Mouse (Mus musculus): ENCODE measurements at regions not wholly inside any gene's neighbourhood (a gene's known extent, or its start where the extent isn't known, plus 50 kb on each side); places are given as distances from the start of the nearest gene placed in this dataset.
A peak's percentile ranks its signal among the peaks of the same experiment; 100 is the strongest.
"Not testable (repeated sequence)": the region's sequence is repeated elsewhere in the genome, so short reads cannot be mapped to it uniquely, and the experiment has no call there.

GRCm38 (mm10) chr2:63580489-63581139 is 396.5 kb upstream of the Kcnh7 start:
- DNase-seq (ENCODE audit: low spot score in 2 of 2), result no peak

- no peak for DNase-seq (ENCODE audit: low spot score in 2 of 2)
Observed at GRCm38 (mm10) chr2:63575172-63575571, 391.1 kb upstream of the Kcnh7 start.

GRCm38 (mm10) chr2:63574008-63574703 is 390.1 kb upstream of the Kcnh7 start:
- DNase-seq (ENCODE audit: low spot score in 2 of 2), result no peak

- no peak for DNase-seq (ENCODE audit: low spot score in 2 of 2)
Observed at GRCm38 (mm10) chr2:63573015-63573807, 389.1 kb upstream of the Kcnh7 start.

DNA sequence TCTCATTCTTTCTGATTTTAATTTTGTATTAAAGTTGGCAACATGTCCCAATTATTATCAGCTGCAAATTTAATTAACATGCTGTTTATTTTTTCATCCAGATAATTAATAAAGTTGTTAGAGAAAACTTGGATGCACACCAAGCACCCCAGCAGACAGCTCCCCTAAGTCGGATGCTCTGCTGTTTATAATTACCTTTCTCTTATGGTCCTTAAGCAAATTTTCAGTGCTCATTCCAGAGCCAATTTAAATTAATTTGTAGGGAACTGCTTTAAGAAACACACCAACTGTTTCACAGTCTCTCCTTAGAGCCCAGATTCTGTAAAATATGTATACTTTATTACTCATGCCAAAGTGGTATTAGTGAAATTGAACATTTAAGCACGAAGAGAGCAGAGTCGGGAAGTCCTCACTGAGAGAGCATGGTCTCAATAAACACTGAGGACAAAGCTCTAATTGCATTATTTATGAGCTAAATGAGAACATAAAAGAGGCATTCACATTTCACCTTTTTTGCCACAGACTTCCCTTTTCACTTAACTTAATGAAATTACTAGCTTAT is 372.9 kb upstream of the Kcnh7 start:
- no peak for DNase-seq (ENCODE audit: low spot score in 2 of 2)

GRCm38 (mm10) chr2:63541836-63542235 is 357.7 kb upstream of the Kcnh7 start:
- DNase-seq (ENCODE audit: low spot score in 2 of 2), result not testable (repeated sequence)

- DNase-seq (ENCODE audit: low spot score in 2 of 2), result no peak
Observed at GRCm38 (mm10) chr2:63518534-63518933, 334.4 kb upstream of the Kcnh7 start.

- DNase-seq (ENCODE audit: low spot score in 2 of 2), result no peak
Observed at GRCm38 (mm10) chr2:63513554-63514226, 329.6 kb upstream of the Kcnh7 start.

DNA sequence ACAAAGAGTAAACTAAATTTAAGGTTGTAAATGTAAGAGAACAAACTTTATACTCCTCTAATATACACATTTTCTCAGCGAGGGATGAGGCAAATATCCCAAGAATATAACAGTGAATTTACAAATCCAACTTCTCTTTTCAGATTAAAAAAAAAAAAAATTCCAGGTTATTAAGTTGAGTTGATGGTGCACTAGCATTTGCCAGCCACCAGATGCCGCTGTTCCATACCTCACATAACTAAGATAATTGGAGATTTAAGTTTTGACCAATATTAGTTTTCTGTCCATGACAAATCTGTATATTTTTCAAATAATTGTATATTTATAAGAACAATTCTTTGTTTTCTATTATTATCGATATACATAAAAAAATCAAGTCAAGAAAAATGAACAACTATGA is 319.9 kb upstream of the Kcnh7 start:
- peak in 1 of 2 experiments; percentile 13 for DNase-seq (ENCODE audit: low spot score in 2 of 2)

DNA sequence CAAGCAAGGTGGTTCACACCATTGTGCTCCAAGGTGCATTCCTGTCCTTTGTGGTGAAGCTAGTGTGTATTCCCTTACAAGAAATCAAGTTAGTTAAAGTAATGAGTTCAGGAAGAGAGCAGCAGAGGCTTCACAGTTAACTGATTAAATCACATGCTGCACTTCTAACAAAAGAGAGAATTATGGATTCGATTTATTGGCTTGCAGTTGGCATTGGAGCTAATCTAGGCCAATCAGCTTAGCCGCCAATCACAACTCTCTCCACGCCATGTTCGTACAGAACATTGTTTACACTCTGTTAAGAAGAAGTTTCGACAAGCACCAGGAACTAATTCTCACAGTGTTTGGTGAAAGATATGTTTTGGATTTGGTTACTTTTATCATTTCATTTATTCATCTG is 292.3 kb upstream of the Kcnh7 start:
- DNase-seq (ENCODE audit: low spot score in 2 of 2), result no peak

GRCm38 (mm10) chr2:63475255-63475654 is 291.2 kb upstream of the Kcnh7 start:
- no peak for DNase-seq (ENCODE audit: low spot score in 2 of 2)

GRCm38 (mm10) chr2:63473699-63474098 is 289.6 kb upstream of the Kcnh7 start:
- DNase-seq (ENCODE audit: low spot score in 2 of 2), result no peak

DNA sequence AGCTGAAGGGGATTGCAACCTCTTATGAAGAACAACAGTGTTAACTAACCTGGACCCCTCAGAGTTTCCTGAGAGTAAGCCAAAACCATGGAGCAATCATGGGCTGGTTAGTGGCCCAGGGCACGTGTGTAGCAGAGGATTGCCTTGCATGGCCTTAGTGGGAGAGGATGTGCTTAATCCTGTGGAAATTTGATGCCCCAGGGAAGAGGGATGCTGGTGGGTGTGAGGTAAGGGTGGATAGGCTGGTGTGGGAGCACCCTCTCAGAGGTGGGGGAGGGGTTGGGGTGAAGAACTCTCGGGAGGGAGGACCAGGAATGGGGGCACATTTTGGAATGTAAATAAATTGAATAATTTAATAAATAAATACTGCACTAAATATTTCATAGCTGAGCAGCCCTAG is 288.2 kb upstream of the Kcnh7 start:
- no peak for DNase-seq (ENCODE audit: low spot score in 2 of 2)

GRCm38 (mm10) chr2:63459112-63459511 is 275.0 kb upstream of the Kcnh7 start:
- no peak for DNase-seq (ENCODE audit: low spot score in 2 of 2)

DNA sequence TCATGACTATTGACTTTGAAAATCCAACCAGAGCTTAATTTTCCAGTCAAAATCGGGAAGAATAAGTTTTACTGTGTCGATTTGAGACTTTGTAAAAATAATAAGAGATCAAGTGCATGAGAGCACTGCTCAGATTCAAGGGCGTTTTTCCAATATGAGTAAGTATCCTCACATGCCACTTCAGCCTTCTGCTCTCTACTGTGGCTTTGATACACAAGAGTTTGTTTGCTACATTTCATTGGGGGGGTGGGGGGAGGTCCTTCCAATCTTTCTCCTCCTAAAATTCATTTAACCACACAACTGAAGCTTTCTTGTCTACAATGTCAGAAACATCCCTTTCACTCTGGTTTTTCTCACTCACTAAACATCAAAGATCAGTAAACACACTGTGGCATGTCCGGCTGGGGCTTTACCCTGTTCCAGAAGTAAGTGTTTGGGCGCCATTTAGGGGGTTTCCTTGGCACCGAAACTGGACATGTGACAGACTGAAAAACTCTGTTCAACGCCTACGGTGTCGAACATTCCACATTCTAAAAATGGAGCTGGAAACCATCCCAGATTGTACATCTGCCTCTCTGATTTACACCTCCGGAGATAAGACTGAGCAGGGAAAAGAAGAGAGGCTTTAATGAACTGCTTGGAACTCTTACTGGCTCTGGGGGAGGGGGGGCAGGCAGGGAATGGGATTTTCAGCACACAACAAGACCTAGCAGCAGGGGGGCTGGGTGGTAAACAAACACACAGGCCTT is 270.4 kb upstream of the Kcnh7 start:
- no peak for DNase-seq (ENCODE audit: low spot score in 2 of 2)

DNA sequence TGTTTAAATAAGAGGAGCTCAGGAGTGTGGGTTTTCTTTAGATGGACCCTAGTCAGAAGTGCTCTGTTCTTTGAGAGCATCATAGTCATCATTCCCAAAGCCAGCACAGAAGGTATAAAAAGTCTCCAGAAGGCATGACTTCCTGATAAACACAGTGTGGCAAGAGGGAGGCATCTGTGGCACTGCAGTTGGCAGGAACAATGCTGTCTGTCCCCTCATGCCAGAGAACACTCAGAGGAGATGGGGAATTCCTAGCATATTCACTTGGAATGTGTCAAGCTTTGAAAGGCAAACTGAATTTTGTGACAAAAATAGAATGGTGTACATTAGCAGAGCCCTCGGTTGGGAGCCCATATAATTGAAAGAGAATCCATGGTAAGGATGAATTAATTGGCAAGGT is 268.8 kb upstream of the Kcnh7 start:
- DNase-seq (ENCODE audit: low spot score in 2 of 2), result no peak

DNA sequence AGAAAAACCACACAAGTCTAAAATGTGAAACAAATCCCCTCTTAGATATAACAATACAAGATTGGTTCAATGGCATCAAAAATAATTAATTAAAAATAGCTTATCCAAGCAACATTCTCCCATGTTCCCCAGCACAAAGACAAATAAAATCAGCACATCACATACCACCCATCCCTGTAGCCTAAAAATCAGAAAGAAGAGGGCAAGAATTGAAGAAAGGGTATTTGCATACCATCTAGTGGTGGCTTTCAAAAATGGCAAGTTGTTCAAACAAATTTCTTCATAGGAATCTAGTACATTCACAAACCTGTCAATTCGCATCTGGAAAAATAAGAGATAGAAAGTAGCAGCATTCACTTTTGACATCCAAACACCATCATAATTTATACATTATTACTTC is 268.1 kb upstream of the Kcnh7 start:
- DNase-seq (ENCODE audit: low spot score in 2 of 2), result no peak

- DNase-seq (ENCODE audit: low spot score in 2 of 2), result no peak
Observed at GRCm38 (mm10) chr2:63434327-63434726, 250.2 kb upstream of the Kcnh7 start.

DNA sequence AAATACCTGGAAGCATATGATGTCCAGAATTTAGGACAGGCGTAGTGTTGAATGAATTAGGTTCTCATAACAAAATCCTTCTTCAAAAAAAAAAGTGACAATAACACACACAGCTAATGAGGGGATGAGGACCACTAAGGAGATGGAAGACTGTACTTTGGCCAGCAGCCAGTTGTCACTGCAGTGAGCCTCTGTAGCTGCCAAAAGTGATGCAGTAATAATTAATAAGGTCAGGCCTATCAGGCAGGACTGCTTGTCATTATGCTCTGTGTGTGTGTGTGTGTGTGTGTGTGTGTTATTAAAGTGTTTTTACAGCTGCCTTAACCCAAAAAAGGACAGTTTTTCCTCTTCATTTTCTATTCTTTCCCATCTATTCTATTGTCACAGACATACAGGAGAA is 221.3 kb upstream of the Kcnh7 start:
- no peak for DNase-seq (ENCODE audit: low spot score in 2 of 2)

Measured in spleen, postnatal 10 days (tissue).